Mouse (Mus musculus) CH12.LX (cell line): ENCODE measurements around the gene Gm16442. TPM values are rescaled to one million over a fixed set of nuclear protein-coding genes. Genes with fewer than 3 reads are reported as not detected.

ENCODE experiments used
- polyA plus RNA-seq: library from polyadenylated mRNA; unstranded; fragments of >175 nt; gene quantifications from 2 replicates; pipeline ENCODE4 v1.2.1, GENCODE M21; 2012; ENCODE audit warnings: low read depth; ENCODE audit not compliant: insufficient read length
- total RNA-seq, 2 experiments: library from RNA; depleted of rRNA; stranded (reverse); fragments of 300-350 nt in 1 of 2; fragments of >200 nt in 1 of 2; gene quantifications; 2 replicates each; pipeline ENCODE4 v1.2.3; 2012 to 2014

Gm16442 gene
- total and polyA plus RNA-seq, 3 experiments, result not detected

Other genes starting within 250 kb of the Gm16442 start
- gene Ceacam19, start 234.6 kb downstream of the Gm16442 start, total RNA-seq (2012; rRNA removed), result 0.04 and 0.08 TPM in 2 replicates
- gene Ceacam19, start 234.6 kb downstream of the Gm16442 start, total RNA-seq (2014; rRNA removed), result not detected in 2 replicates
- gene Ceacam19, start 234.6 kb downstream of the Gm16442 start, polyA plus RNA-seq, result not detected in 2 replicates
- gene Pvr, start 201.4 kb downstream of the Gm16442 start, total RNA-seq (2012; rRNA removed), result 15.0 and 15.4 TPM in 2 replicates
- 12.7 and 13.1 TPM in 2 replicates for gene Pvr, start 201.4 kb downstream of the Gm16442 start, total RNA-seq (2014; rRNA removed)
- 8.8 and 13.2 TPM in 2 replicates for gene Pvr, start 201.4 kb downstream of the Gm16442 start, polyA plus RNA-seq
- gene Igsf23, start 171.8 kb downstream of the Gm16442 start, total RNA-seq (2012; rRNA removed), result 0.08 TPM in 1 of 2 replicates, not detected in the other
- not detected in 2 replicates for gene Igsf23, start 171.8 kb downstream of the Gm16442 start, total RNA-seq (2014; rRNA removed)
- not detected in 2 replicates for gene Igsf23, start 171.8 kb downstream of the Gm16442 start, polyA plus RNA-seq
- gene Ceacam20, start 157.2 kb downstream of the Gm16442 start, total RNA-seq (2012; rRNA removed), result 1.8 and 1.9 TPM in 2 replicates
- gene Ceacam20, start 157.2 kb downstream of the Gm16442 start, total RNA-seq (2014; rRNA removed), result 4.3 and 6.6 TPM in 2 replicates
- 4.2 and 5.8 TPM in 2 replicates for gene Ceacam20, start 157.2 kb downstream of the Gm16442 start, polyA plus RNA-seq
- gene Nlrp9b, start 131.1 kb downstream of the Gm16442 start, total RNA-seq (2012; rRNA removed), result 0.21 and 0.34 TPM in 2 replicates
- 1.4 TPM in 2 replicates for gene Nlrp9b, start 131.1 kb downstream of the Gm16442 start, total RNA-seq (2014; rRNA removed)
- 1.4 and 2.3 TPM in 2 replicates for gene Nlrp9b, start 131.1 kb downstream of the Gm16442 start, polyA plus RNA-seq
- not detected in 2 replicates for gene Vmn1r91, start 22.9 kb downstream of the Gm16442 start, total RNA-seq (2012; rRNA removed)
- gene Vmn1r91, start 22.9 kb downstream of the Gm16442 start, total RNA-seq (2014; rRNA removed), result not detected in 2 replicates
- not detected in 2 replicates for gene Vmn1r91, start 22.9 kb downstream of the Gm16442 start, polyA plus RNA-seq
- gene Vmn1r93, start 16.5 kb upstream of the Gm16442 start, total RNA-seq (2012; rRNA removed), result not detected in 2 replicates
- not detected in 2 replicates for gene Vmn1r93, start 16.5 kb upstream of the Gm16442 start, total RNA-seq (2014; rRNA removed)
- gene Vmn1r93, start 16.5 kb upstream of the Gm16442 start, polyA plus RNA-seq, result not detected in 2 replicates
- not detected in 2 replicates for gene Vmn1r94, start 45.8 kb upstream of the Gm16442 start, total RNA-seq (2012; rRNA removed)
- not detected in 2 replicates for gene Vmn1r94, start 45.8 kb upstream of the Gm16442 start, total RNA-seq (2014; rRNA removed)
- gene Vmn1r94, start 45.8 kb upstream of the Gm16442 start, polyA plus RNA-seq, result not detected in 2 replicates
- gene Vmn1r95, start 71.1 kb upstream of the Gm16442 start, total RNA-seq (2012; rRNA removed), result not detected in 2 replicates
- not detected in 2 replicates for gene Vmn1r95, start 71.1 kb upstream of the Gm16442 start, total RNA-seq (2014; rRNA removed)
- gene Vmn1r95, start 71.1 kb upstream of the Gm16442 start, polyA plus RNA-seq, result not detected in 2 replicates
- gene Gm6164, start 83.0 kb upstream of the Gm16442 start, total RNA-seq (2012; rRNA removed), result not detected in 2 replicates
- gene Gm6164, start 83.0 kb upstream of the Gm16442 start, total RNA-seq (2014; rRNA removed), result not detected in 2 replicates
- gene Gm6164, start 83.0 kb upstream of the Gm16442 start, polyA plus RNA-seq, result not detected in 2 replicates
- gene Gm4498, start 111.2 kb upstream of the Gm16442 start, total RNA-seq (2012; rRNA removed), result not detected in 2 replicates
- not detected in 2 replicates for gene Gm4498, start 111.2 kb upstream of the Gm16442 start, total RNA-seq (2014; rRNA removed)
- gene Gm4498, start 111.2 kb upstream of the Gm16442 start, polyA plus RNA-seq, result not detected in 2 replicates
- gene Gm5890, start 140.3 kb upstream of the Gm16442 start, total RNA-seq (2012; rRNA removed), result not detected in 2 replicates
- gene Gm5890, start 140.3 kb upstream of the Gm16442 start, total RNA-seq (2014; rRNA removed), result not detected in 2 replicates
- not detected in 2 replicates for gene Gm5890, start 140.3 kb upstream of the Gm16442 start, polyA plus RNA-seq
- gene Gm4133, start 211.5 kb upstream of the Gm16442 start, total RNA-seq (2012; rRNA removed), result not detected in 2 replicates
- gene Gm4133, start 211.5 kb upstream of the Gm16442 start, total RNA-seq (2014; rRNA removed), result not detected in 2 replicates
- gene Gm4133, start 211.5 kb upstream of the Gm16442 start, polyA plus RNA-seq, result not detected in 2 replicates